Mouse (Mus musculus) embryo, embryonic 11.5 days (tissue): ENCODE data around the gene Pik3c2g.

ENCODE experiments used
- DNase-seq: peaks from one replicate; pipeline ENCODE4 v3.0.0-alpha.2; 2012; ENCODE audit warnings: low read depth, low spot score

The Pik3c2g gene

DNA sequence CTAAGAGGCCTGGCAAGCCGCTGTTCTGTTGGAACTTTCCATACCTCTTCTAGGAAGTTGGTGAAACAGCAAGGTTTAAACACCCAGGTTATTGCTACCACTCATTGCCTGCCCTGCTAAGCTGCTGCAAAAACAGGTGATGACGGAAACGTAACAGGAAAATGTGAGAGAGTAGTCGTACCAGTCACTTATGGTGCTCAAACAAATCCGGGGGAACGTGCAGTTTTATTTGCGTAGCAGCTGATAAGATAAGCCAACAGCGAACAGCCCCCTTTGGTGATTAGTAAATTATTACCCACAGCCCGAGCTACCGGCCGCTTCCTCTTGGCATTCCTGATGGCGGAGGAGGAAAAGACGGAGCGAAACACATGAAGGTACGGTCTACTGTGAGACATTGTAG is at the start of gene Pik3c2g:
Gene Pik3c2g, plus strand, starts transcription at position 330 of the 400 bp plus-strand sequence.
- no peak for DNase-seq

GRCm38 (mm10) chr6:139538469-139538868 is 48.6 kb upstream of the Pik3c2g start:
- DNase-seq, result no peak

DNA sequence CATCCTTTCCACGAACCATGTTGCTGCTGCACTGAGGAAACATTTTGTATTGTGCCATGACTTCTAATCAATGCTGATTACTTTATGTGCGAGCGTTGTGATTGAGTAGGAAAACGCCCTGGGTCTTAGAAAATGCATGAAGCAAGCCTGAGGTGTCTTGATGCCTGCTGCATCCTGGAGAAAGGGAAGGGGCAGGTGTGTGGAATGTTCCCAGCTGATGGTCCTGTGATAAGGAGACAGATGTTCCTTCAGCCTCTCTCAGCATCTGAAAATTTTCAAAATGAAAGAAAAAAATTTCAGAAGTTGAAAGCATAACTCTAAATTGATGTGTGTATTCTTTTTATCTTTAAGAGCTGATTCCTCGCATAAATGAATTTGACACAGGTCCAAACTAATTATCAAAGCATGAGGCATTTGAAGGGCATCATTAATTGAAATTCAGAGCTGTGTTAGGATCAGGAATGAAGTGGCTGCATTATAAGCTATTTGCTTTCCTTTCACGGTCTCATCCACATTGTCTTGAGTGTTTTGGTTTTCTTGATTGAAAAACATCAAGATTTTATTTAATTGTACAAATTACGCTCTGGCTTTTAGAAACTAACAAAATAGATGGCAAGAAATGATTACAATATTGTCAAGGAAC is 31.4 kb upstream of the Pik3c2g start:
- DNase-seq, result no peak

- DNase-seq, result no peak
These were observed 17.8 kb upstream of the Pik3c2g start for GRCm38 (mm10) chr6:139569211-139569610.

GRCm38 (mm10) chr6:139575854-139576253 is 11.2 kb upstream of the Pik3c2g start:
- no peak for DNase-seq

- no peak for DNase-seq
These were observed 10.6 kb upstream of the Pik3c2g start for GRCm38 (mm10) chr6:139576261-139577014.

DNA sequence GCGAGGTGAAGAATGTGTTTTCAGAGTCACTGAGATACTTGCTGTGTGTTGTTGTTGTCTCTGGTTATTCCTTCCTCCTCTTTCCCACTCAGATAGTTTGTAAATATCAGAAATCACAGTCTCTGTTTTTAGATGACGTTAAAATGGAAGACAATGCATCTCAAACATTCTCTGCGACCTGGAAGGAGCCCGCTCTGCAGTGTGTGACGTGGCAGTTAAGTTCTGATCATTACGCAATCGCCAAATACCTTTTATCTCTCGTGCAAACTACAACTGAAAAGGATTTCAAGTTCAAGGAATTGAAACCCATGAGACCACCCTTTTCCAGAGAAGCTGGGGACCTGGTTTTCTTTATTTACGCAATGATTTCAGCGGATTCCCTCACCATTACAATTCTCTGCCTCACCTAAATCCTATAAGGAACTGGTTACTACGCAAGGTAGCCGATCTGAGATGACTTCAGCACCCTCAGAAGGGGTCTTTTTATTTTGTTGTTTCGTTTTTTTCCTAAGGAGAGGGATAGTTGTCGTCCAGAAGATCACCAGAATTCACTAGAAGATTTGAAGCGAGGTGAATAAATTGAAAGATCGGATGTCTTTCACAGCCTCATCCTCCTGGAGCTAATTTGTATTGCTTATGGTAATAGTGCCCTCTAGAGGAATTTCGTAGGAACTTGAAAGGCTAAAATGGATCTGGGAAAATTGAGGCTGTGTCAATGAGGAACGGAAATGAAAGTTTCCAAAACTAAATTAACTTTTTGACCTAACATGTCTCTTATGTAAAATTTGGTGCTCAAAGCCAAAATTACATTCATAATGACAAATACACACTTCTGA is 9.8 kb upstream of the Pik3c2g start:
- peak; percentile 16 for DNase-seq

- no peak for DNase-seq
These were observed 457 bp downstream of the Pik3c2g start for GRCm38 (mm10) chr6:139587478-139587877.

GRCm38 (mm10) chr6:139588409-139588808 is 1.4 kb downstream of the Pik3c2g start:
- DNase-seq, result no peak

DNA sequence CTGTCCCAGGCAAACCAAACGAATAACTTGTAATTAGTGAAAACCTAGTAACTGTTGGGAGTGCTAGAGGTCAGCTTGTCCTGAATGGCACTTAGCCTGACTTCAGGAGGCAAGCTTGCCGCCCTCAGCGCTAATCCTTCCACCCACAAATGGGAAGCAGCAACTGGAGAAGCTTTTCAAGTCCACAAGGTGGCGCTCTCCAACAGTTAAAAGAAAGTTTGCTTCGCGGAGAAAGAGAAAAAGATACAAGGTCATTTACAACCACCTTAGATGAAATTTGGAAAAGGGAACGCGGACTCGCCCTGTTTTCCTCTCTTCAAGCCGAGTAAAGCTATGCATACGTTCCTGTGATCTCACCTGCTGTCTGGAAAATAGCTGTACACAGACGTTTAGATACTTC is 2.3 kb downstream of the Pik3c2g start:
- peak; percentile 77 for DNase-seq

GRCm38 (mm10) chr6:139589854-139590253 is 2.8 kb downstream of the Pik3c2g start:
- DNase-seq, result no peak

DNA sequence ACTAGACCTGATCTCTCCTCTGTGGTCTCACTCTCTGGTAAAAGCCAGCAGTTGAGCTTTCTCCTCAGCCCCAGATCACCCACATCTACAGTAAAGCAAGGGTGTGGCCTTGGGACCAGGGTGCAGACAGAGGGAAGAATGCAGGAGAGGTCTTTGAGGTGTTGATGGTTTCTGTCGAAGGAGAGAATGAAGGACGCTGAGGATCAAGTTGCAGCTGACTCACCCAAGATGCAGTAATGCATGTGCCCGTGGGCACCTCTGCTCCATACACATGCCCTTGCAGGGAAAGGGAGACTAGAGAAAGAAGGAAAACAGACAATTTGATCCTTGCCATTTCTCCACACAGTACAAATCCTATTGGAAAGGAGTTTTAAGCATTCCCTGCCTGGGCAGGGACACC is 5.1 kb downstream of the Pik3c2g start:
- DNase-seq, result no peak

DNA sequence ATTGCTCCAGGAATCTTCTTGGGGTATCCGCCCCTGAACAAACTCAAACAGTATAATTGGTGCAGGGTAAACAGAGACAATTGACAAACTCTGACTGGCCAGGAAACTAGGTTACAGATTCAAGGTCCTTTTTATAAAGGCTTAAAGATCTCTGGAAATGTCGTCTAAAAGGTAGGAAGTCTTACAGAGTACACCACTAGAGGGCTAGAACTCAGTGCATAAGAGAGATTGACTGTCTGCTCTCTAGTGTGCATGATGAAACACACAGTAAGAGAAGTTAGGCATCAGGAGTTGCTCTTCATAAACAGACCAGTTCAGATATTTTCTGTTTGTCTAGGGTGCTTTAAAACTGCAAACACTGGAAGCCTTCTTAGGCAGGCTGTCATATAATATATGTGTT is 9.4 kb downstream of the Pik3c2g start:
- no peak for DNase-seq

- no peak for DNase-seq
These were observed 12.2 kb downstream of the Pik3c2g start for GRCm38 (mm10) chr6:139599216-139599615.

DNA sequence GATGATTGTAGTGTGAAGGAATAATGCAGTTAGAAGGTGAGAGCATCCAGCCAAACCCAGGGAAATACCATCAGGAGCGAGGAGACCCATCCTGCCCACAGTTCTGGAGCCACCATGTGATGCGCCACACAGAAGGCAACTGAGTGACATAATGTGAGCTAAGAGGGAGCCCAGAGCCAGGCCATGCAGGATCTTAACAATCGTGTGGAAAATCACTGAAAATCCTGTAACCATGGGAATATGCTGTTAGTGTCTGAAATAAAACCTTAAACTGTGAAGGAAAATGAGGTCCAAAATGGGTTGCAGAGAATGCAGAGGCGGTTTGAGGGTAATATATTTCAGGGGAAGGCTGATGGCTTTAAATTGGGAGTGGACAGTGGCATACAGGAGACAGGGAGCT is 31.8 kb downstream of the Pik3c2g start:
- DNase-seq, result no peak

GRCm38 (mm10) chr6:139624756-139625155 is 37.7 kb downstream of the Pik3c2g start:
- DNase-seq, result no peak

DNA sequence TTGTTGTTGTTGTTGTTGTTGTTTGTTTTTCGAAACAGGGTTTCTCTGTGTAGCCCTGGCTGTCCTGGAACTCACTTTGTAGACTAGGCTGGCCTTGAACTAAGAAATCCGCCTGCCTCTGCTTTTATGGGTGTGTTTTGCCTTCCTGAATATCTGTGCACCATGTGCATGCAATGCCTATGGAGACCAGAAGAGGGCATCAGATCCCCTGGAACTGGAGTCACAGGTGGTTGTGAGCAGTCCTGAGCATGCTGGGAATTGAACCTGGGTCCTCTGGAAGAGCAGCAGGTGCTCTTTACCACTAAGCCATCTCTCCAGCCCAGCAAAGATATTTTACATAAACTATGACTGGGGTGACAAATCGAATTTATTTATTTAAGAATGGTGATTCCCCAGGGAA is 47.5 kb downstream of the Pik3c2g start:
- no peak for DNase-seq

- peak; percentile 5 for DNase-seq
These were observed 68.4 kb downstream of the Pik3c2g start for GRCm38 (mm10) chr6:139655399-139655798.

GRCm38 (mm10) chr6:139662462-139662861 is 75.4 kb downstream of the Pik3c2g start:
- DNase-seq, result peak; percentile 7

GRCm38 (mm10) chr6:139718416-139718984 is 131.5 kb downstream of the Pik3c2g start:
- no peak for DNase-seq

GRCm38 (mm10) chr6:139719639-139720221 is 132.7 kb downstream of the Pik3c2g start:
- DNase-seq, result no peak
